Mouse (Mus musculus): ENCODE measurements around the gene Nfyc. TPM values are rescaled to one million over a fixed set of nuclear protein-coding genes. Genes with fewer than 3 reads are reported as not detected.
A peak's percentile ranks its signal among the peaks of the same experiment; 100 is the strongest.

Gene Nfyc
- polyA plus RNA-seq, 1 experiment, result 150 TPM

GRCm38 (mm10) chr4:120848909-120849308 lies 17.5 kb upstream of the Nfyc start:
- TF ChIP-seq POLR2A (IDR thresholded peaks at IDR 0.05; ENCODE audit: borderline replicate concordance, insufficient read depth, low read length), result no peak
- no peak for TF ChIP-seq CTCF (IDR thresholded peaks at IDR 0.05; ENCODE audit: borderline replicate concordance, insufficient read depth, low read depth, low read length)
- H3K4me3 ChIP-seq (replicated peaks; ENCODE audit: insufficient read depth, low read depth, low read length), result no peak overlapping the region
- H3K27me3 ChIP-seq (ENCODE audit: control insufficient read depth, insufficient read depth, low read length), result no peaks in the 10 kb centered on the region
- peaks cover 26% of the 10 kb centered on the region for H3K4me1 ChIP-seq (ENCODE audit: control insufficient read depth, insufficient read depth, low read length)
- no peak overlapping the region for H3K27ac ChIP-seq (ENCODE audit: insufficient read depth, low read length)
- 57% methylated on average over 6 of the region's 6 CpGs for WGBS
- DNase-seq, result peak in 1 of 2 experiments; percentile 9

- DNase-seq, result no peak
- WGBS, result 90% methylated on average over 4 of the region's 4 CpGs
- H3K27me3 ChIP-seq (ENCODE audit: control insufficient read depth, insufficient read depth, low read length), result no peaks in the 10 kb centered on the region
- H3K4me3 ChIP-seq (replicated peaks; ENCODE audit: insufficient read depth, low read depth, low read length), result no peak overlapping the region
- H3K4me1 ChIP-seq (ENCODE audit: control insufficient read depth, insufficient read depth, low read length), result peaks cover 14% of the 10 kb centered on the region
- H3K27ac ChIP-seq (ENCODE audit: insufficient read depth, low read length), result no peak overlapping the region
- no peak for TF ChIP-seq POLR2A (IDR thresholded peaks at IDR 0.05; ENCODE audit: borderline replicate concordance, insufficient read depth, low read length)
These were observed 13.7 kb upstream of the Nfyc start for GRCm38 (mm10) chr4:120845098-120845497.

GRCm38 (mm10) chr4:120844423-120845082 lies 13.2 kb upstream of the Nfyc start:
- Histone ChIP-seq H3K4me1 (ENCODE audit: control insufficient read depth, insufficient read depth, low read length) (peaks cover 10% of the 10 kb centered on the region), H3K27ac (ENCODE audit: insufficient read depth, low read length) (no peak overlapping the region), H3K4me3 (replicated peaks; ENCODE audit: insufficient read depth, low read depth, low read length) (no peak overlapping the region), H3K27me3 (ENCODE audit: control insufficient read depth, insufficient read depth, low read length) (no peaks in the 10 kb centered on the region)
- TF ChIP-seq POLR2A (IDR thresholded peaks at IDR 0.05; ENCODE audit: borderline replicate concordance, insufficient read depth, low read length) (no peak), CTCF (IDR thresholded peaks at IDR 0.05; ENCODE audit: borderline replicate concordance, insufficient read depth, low read depth, low read length) (no peak)
- WGBS, result 67% methylated on average over 7 of the region's 7 CpGs
- DNase-seq, result no peak

GRCm38 (mm10) chr4:120841342-120841741 lies 10.0 kb upstream of the Nfyc start:
- Histone ChIP-seq H3K4me1 (ENCODE audit: control insufficient read depth, insufficient read depth, low read length) (no peaks in the 10 kb centered on the region), H3K27ac (ENCODE audit: insufficient read depth, low read length) (no peak overlapping the region), H3K27me3 (ENCODE audit: control insufficient read depth, insufficient read depth, low read length) (no peaks in the 10 kb centered on the region), H3K4me3 (replicated peaks; ENCODE audit: insufficient read depth, low read depth, low read length) (no peak overlapping the region)
- WGBS, result 85% methylated on average over 3 of the region's 3 CpGs
- no peak for DNase-seq
- TF ChIP-seq POLR2A (IDR thresholded peaks at IDR 0.05; ENCODE audit: borderline replicate concordance, insufficient read depth, low read length), result no peak
- no peak for TF ChIP-seq CTCF (IDR thresholded peaks at IDR 0.05; ENCODE audit: borderline replicate concordance, insufficient read depth, low read depth, low read length)

GRCm38 (mm10) chr4:120830767-120831166 lies 605 bp downstream of the Nfyc start:
- no peaks in the 10 kb centered on the region for H3K27me3 ChIP-seq (ENCODE audit: control insufficient read depth, insufficient read depth, low read length)
- no peak overlapping the region for H3K4me3 ChIP-seq (replicated peaks; ENCODE audit: insufficient read depth, low read depth, low read length)
- no peaks in the 10 kb centered on the region for H3K4me1 ChIP-seq (ENCODE audit: control insufficient read depth, insufficient read depth, low read length)
- no peak for DNase-seq
- WGBS, result 38% methylated on average over 5 of the region's 5 CpGs
- TF ChIP-seq CTCF (IDR thresholded peaks at IDR 0.05; ENCODE audit: borderline replicate concordance, insufficient read depth, low read depth, low read length), result no peak
- TF ChIP-seq POLR2A (IDR thresholded peaks at IDR 0.05; ENCODE audit: borderline replicate concordance, insufficient read depth, low read length), result no peak
- no peak overlapping the region for H3K27ac ChIP-seq (ENCODE audit: insufficient read depth, low read length)

GRCm38 (mm10) chr4:120826418-120826817 lies 5.0 kb downstream of the Nfyc start:
- no peak overlapping the region for H3K4me3 ChIP-seq (replicated peaks; ENCODE audit: insufficient read depth, low read depth, low read length)
- 94% methylated on average over 6 of the region's 6 CpGs for WGBS
- peak in 1 of 2 experiments; percentile 30 for DNase-seq
- TF ChIP-seq CTCF (IDR thresholded peaks at IDR 0.05; ENCODE audit: borderline replicate concordance, insufficient read depth, low read depth, low read length) (no peak), POLR2A (IDR thresholded peaks at IDR 0.05; ENCODE audit: borderline replicate concordance, insufficient read depth, low read length) (no peak)
- no peaks in the 10 kb centered on the region for H3K27me3 ChIP-seq (ENCODE audit: control insufficient read depth, insufficient read depth, low read length)
- no peak overlapping the region for H3K27ac ChIP-seq (ENCODE audit: insufficient read depth, low read length)
- H3K4me1 ChIP-seq (ENCODE audit: control insufficient read depth, insufficient read depth, low read length), result peaks cover 2% of the 10 kb centered on the region; the same call in 1 of the 2 replicates

GRCm38 (mm10) chr4:120825577-120826326 lies 5.6 kb downstream of the Nfyc start:
- Histone ChIP-seq H3K27ac (ENCODE audit: insufficient read depth, low read length) (peak overlapping the region; percentile 99), H3K4me3 (replicated peaks; ENCODE audit: insufficient read depth, low read depth, low read length) (peak overlapping the region; percentile 66), H3K27me3 (ENCODE audit: control insufficient read depth, insufficient read depth, low read length) (no peaks in the 10 kb centered on the region), H3K4me1 (ENCODE audit: control insufficient read depth, insufficient read depth, low read length) (peaks cover 2% of the 10 kb centered on the region; the same call in 1 of the 2 replicates)
- TF ChIP-seq CTCF (IDR thresholded peaks at IDR 0.05; ENCODE audit: borderline replicate concordance, insufficient read depth, low read depth, low read length) (no peak), POLR2A (IDR thresholded peaks at IDR 0.05; ENCODE audit: borderline replicate concordance, insufficient read depth, low read length) (peak; percentile 70)
- WGBS, result under 1% methylated on average over 54 of the region's 55 CpGs
- peak; percentile 97 to 98 for DNase-seq

- Histone ChIP-seq H3K4me1 (ENCODE audit: control insufficient read depth, insufficient read depth, low read length) (peaks cover 2% of the 10 kb centered on the region; the same call in 1 of the 2 replicates), H3K4me3 (replicated peaks; ENCODE audit: insufficient read depth, low read depth, low read length) (peak overlapping the region; percentile 74), H3K27ac (ENCODE audit: insufficient read depth, low read length) (peak overlapping the region; percentile 99), H3K27me3 (ENCODE audit: control insufficient read depth, insufficient read depth, low read length) (no peaks in the 10 kb centered on the region)
- TF ChIP-seq POLR2A (IDR thresholded peaks at IDR 0.05; ENCODE audit: borderline replicate concordance, insufficient read depth, low read length) (peak; percentile 64), CTCF (IDR thresholded peaks at IDR 0.05; ENCODE audit: borderline replicate concordance, insufficient read depth, low read depth, low read length) (no peak)
- DNase-seq, result peak; percentile 97 to 99
- WGBS, result under 1% methylated on average over 46 of the region's 53 CpGs
These were observed 6.2 kb downstream of the Nfyc start for GRCm38 (mm10) chr4:120825100-120825553.
